Mouse (Mus musculus) bone marrow macrophage, adult 2 months (primary cell): ENCODE data around the gene Ebf1.

Source experiments
- CTCF ChIP-seq: IDR thresholded peaks from 2 replicates; pipeline ENCODE4 v1.5.1; 2012; ENCODE audit warnings: low read depth, mild to moderate bottlenecking, low read length, moderate library complexity
- POLR2A ChIP-seq: IDR thresholded peaks from 2 replicates; pipeline ENCODE4 v1.6.1; 2012; ENCODE audit warnings: mild to moderate bottlenecking, low read depth, low read length, borderline replicate concordance

- TF ChIP-seq POLR2A = no peak
- no peak for TF ChIP-seq CTCF
Measured at GRCm38 (mm10) chr11:44754336-44754735, 137.2 kb downstream of the Ebf1 start.
